Mouse (Mus musculus) CH12.LX (cell line): ENCODE results near the gene Grik2. TPM values are rescaled to one million over a fixed set of nuclear protein-coding genes. Genes with fewer than 3 reads are reported as not detected.

Experiments used
- DNase-seq: peaks from one replicate; pipeline ENCODE4 v3.0.0-alpha.2; 2013; ENCODE audit errors: extremely low read depth
- H3K27ac ChIP-seq: 2 replicates; pipeline ENCODE4 v1.5.1; 2012; ENCODE audit warnings: low read depth, mild to moderate bottlenecking, control low read depth, moderate library complexity; ENCODE audit not compliant: insufficient read depth
- H3K27me3 ChIP-seq: replicated peaks from 2 replicates; pipeline ENCODE3; 2012; ENCODE audit warnings: inconsistent platforms
- H3K36me3 ChIP-seq, 2 experiments: replicated peaks in 1 of 2; 2 replicates each; pipeline versions ENCODE3 to v1.6.1; 2012; ENCODE audit warnings: inconsistent platforms in 1 of 2, low read length in 1 of 2, mild to moderate bottlenecking in 1 of 2, mixed read lengths in 1 of 2, moderate library complexity in 1 of 2; ENCODE audit not compliant: control insufficient read depth in 1 of 2, insufficient read depth in 1 of 2
- H3K4me1 ChIP-seq, 2 experiments: 2 replicates each; pipeline ENCODE4 v1.6.1; 2012; ENCODE audit warnings: inconsistent platforms in 1 of 2, moderate library complexity in 1 of 2; ENCODE audit not compliant: insufficient read depth in 2 of 2, control insufficient read depth in 1 of 2
- H3K4me2 ChIP-seq: 2 replicates; pipeline ENCODE4 v1.6.1; 2012; ENCODE audit warnings: low read depth, mild to moderate bottlenecking, control low read depth; ENCODE audit not compliant: poor library complexity, insufficient read depth, severe bottlenecking
- H3K4me3 ChIP-seq, 3 experiments: fragments of 150-350 bp in 1 of 3; sonication (generic) in 1 of 3; replicated peaks in 1 of 3; 2 replicates each; pipeline versions ENCODE3 to v1.5.1; 2011 to 2012; ENCODE audit warnings: low read depth in 2 of 3, low read length in 2 of 3, mild to moderate bottlenecking in 2 of 3, moderate library complexity in 2 of 3, control low read depth in 1 of 3, improper control_type of control experiment in 1 of 3, inconsistent platforms in 1 of 3, mixed read lengths in 1 of 3; ENCODE audit not compliant: poor library complexity in 1 of 3
- H3K79me2 ChIP-seq: replicated peaks from 2 replicates; pipeline ENCODE4 v1.6.1; 2012; ENCODE audit warnings: mild to moderate bottlenecking, moderate library complexity; ENCODE audit not compliant: control insufficient read depth, poor library complexity, insufficient read depth, severe bottlenecking; ENCODE audit errors: extremely low read depth
- H3K9ac ChIP-seq: 2 replicates; pipeline ENCODE4 v1.6.1; 2012; ENCODE audit warnings: low read depth, mild to moderate bottlenecking, control low read depth, moderate library complexity; ENCODE audit not compliant: insufficient read depth
- H3K9me3 ChIP-seq: replicated peaks from 2 replicates; pipeline ENCODE3; 2012; ENCODE audit warnings: low read length, inconsistent platforms, mixed read lengths
- BHLHE40 ChIP-seq: IDR thresholded peaks from 2 replicates; pipeline ENCODE4 v1.6.1; 2011; ENCODE audit warnings: mild to moderate bottlenecking, low read depth, low read length, improper control_type of control experiment
- EP300 ChIP-seq: IDR thresholded peaks from 2 replicates; pipeline ENCODE4 v1.6.1; 2011; ENCODE audit warnings: low read length, improper control_type of control experiment
- ETS1 ChIP-seq: conservative IDR thresholded peaks from 2 replicates; pipeline ENCODE4 v1.6.1; 2012; ENCODE audit warnings: low read depth, mild to moderate bottlenecking, inconsistent platforms, low read length, improper control_type of control experiment, moderate library complexity
- HCFC1 ChIP-seq: IDR thresholded peaks from 2 replicates; pipeline ENCODE4 v1.6.1; 2012; ENCODE audit warnings: low read depth, mild to moderate bottlenecking, inconsistent platforms, low read length, improper control_type of control experiment
- IRF4 ChIP-seq: IDR thresholded peaks from 2 replicates; pipeline ENCODE4 v1.6.1; 2014; ENCODE audit warnings: low read depth, mild to moderate bottlenecking, inconsistent platforms, low read length, improper control_type of control experiment
- JUN ChIP-seq: IDR thresholded peaks from 2 replicates; pipeline ENCODE4 v1.6.1; 2011; ENCODE audit warnings: low read depth, mild to moderate bottlenecking, low read length, improper control_type of control experiment, moderate library complexity; ENCODE audit not compliant: insufficient read depth
- JUND ChIP-seq: conservative IDR thresholded peaks from 2 replicates; pipeline ENCODE4 v1.6.1; 2011; ENCODE audit warnings: low read depth, low read length, improper control_type of control experiment
- KAT2A ChIP-seq: IDR thresholded peaks from 2 replicates; pipeline ENCODE4 v1.6.1; 2012; ENCODE audit warnings: low read length, improper control_type of control experiment, inconsistent platforms; ENCODE audit not compliant: insufficient replicate concordance
- MAX ChIP-seq: IDR thresholded peaks from 2 replicates; pipeline ENCODE4 v1.6.1; 2011; ENCODE audit warnings: low read length, improper control_type of control experiment
- MAZ ChIP-seq: IDR thresholded peaks from 2 replicates; pipeline ENCODE4 v1.6.1; 2012; ENCODE audit warnings: low read depth, mild to moderate bottlenecking, inconsistent platforms, low read length, improper control_type of control experiment, moderate library complexity
- MYC ChIP-seq: IDR thresholded peaks from 2 replicates; pipeline ENCODE4 v1.6.1; 2011; ENCODE audit warnings: low read depth, mild to moderate bottlenecking, improper control_type of control experiment, low read length
- PAX5 ChIP-seq: IDR thresholded peaks from 2 replicates; pipeline ENCODE4 v1.6.1; 2012; ENCODE audit warnings: low read length, inconsistent platforms, mixed read lengths
- RAD21 ChIP-seq: IDR thresholded peaks from 2 replicates; pipeline ENCODE4 v1.6.1; 2011; ENCODE audit warnings: low read depth, mild to moderate bottlenecking, low read length, improper control_type of control experiment, moderate library complexity
- RCOR1 ChIP-seq: conservative IDR thresholded peaks from 2 replicates; pipeline ENCODE4 v1.6.1; 2012; ENCODE audit warnings: low read depth, mild to moderate bottlenecking, inconsistent platforms, low read length, improper control_type of control experiment
- TBP ChIP-seq: conservative IDR thresholded peaks from 2 replicates; pipeline ENCODE4 v1.6.1; 2011; ENCODE audit warnings: low read depth, low read length, improper control_type of control experiment
- TCF12 ChIP-seq: IDR thresholded peaks from 2 replicates; pipeline ENCODE4 v1.6.1; 2014; ENCODE audit warnings: low read depth, mild to moderate bottlenecking, inconsistent platforms, low read length, improper control_type of control experiment
- UBTF ChIP-seq: IDR thresholded peaks from 2 replicates; pipeline ENCODE4 v1.6.1; 2012; ENCODE audit warnings: low read depth, mild to moderate bottlenecking, inconsistent platforms, low read length, improper control_type of control experiment, moderate library complexity
- USF1 ChIP-seq: IDR thresholded peaks from 2 replicates; pipeline ENCODE4 v1.6.1; 2014; ENCODE audit warnings: low read depth, mild to moderate bottlenecking, inconsistent platforms, low read length, improper control_type of control experiment
- ZC3H11A ChIP-seq: IDR thresholded peaks from 2 replicates; pipeline ENCODE4 v1.6.1; 2012; ENCODE audit warnings: low read depth, mild to moderate bottlenecking, inconsistent platforms, low read length, improper control_type of control experiment
- ZMIZ1 ChIP-seq: IDR thresholded peaks from 2 replicates; pipeline ENCODE4 v1.6.1; 2012; ENCODE audit warnings: low read depth, mild to moderate bottlenecking, inconsistent platforms, low read length, improper control_type of control experiment
- ZNF384 ChIP-seq: IDR thresholded peaks from 2 replicates; pipeline ENCODE4 v1.6.1; 2012; ENCODE audit warnings: low read depth, low read length, improper control_type of control experiment, inconsistent platforms
- dilution Hi-C: fragments of 300-500 bp; cut with MboI; formaldehyde crosslinking; loops from 2 replicates; pipeline ENCODE4 v1.14.3; 2020; ENCODE audit warnings: low sequenced_read_pairs; ENCODE audit not compliant: extremely low pct_unique_long_range_greater_than_20kb, extremely low pct_ligation_motif_present
- in situ Hi-C: fragments of 300-500 bp; cut with MboI; formaldehyde crosslinking; loops from 3 replicates; pipeline ENCODE4 v1.14.3; 2019; ENCODE audit warnings: low sequenced_read_pairs, low pct_ligation_motif_present, low pct_unique_long_range_greater_than_20kb, mixed read lengths
- polyA plus RNA-seq: library from polyadenylated mRNA; unstranded; fragments of >175 nt; gene quantifications from 2 replicates; pipeline ENCODE4 v1.2.1, GENCODE M21; 2012; ENCODE audit warnings: low read depth; ENCODE audit not compliant: insufficient read length
- total RNA-seq, 2 experiments: library from RNA; depleted of rRNA; stranded (reverse); fragments of 300-350 nt in 1 of 2; fragments of >200 nt in 1 of 2; gene quantifications; 2 replicates each; pipeline ENCODE4 v1.2.3; 2012 to 2014

Grik2 gene
- total RNA-seq (2012; rRNA removed), result not detected in 2 replicates
- not detected in 2 replicates for total RNA-seq (2014; rRNA removed)
- not detected in 2 replicates for polyA plus RNA-seq

- TF ChIP-seq USF1 (no peak), KAT2A (no peak), MYC (no peak), MAX (no peak), ZC3H11A (no peak), MAZ (no peak), ZNF384 (no peak), TBP (no peak), TCF12 (no peak), RCOR1 (no peak), PAX5 (no peak), ZMIZ1 (no peak), JUND (no peak), HCFC1 (no peak), BHLHE40 (no peak), JUN (no peak), UBTF (no peak), RAD21 (no peak), IRF4 (no peak), ETS1 (no peak)
- H3K27me3 ChIP-seq, result no peaks in the 10 kb centered on the region
- in situ Hi-C loops, result no loop called here
- no peak within 1 kb of the TSS for H3K27ac ChIP-seq
- H3K9ac ChIP-seq, result no peak within 1 kb of the TSS
- H3K4me3 ChIP-seq, result no peak within 1 kb of the TSS
- no peaks in the 10 kb centered on the region for H3K36me3 ChIP-seq
- H3K9me3 ChIP-seq, result no peaks in the 10 kb centered on the region
- no peaks in the 10 kb centered on the region for H3K4me1 ChIP-seq
- no peaks in the 10 kb centered on the region for H3K79me2 ChIP-seq
- no peak for DNase-seq
- dilution Hi-C loops, result no loop called here
- no peak within 1 kb of the TSS for H3K4me2 ChIP-seq
These were observed at the start of gene Grik2 for GRCm38 (mm10) chr10:49788381-49788906. Grik2 (minus strand) TSS chr10:49788766.

GRCm38 (mm10) chr10:49834392-49834791, 45.8 kb upstream of the Grik2 start:
- no peak overlapping the region for H3K4me2 ChIP-seq
- no peak overlapping the region for H3K9ac ChIP-seq
- no peak for TF ChIP-seq UBTF
- TF ChIP-seq EP300, result 0 out of 2 replicates have a peak, but pooled peaks have one; percentile 20
- TF ChIP-seq JUND, result no peak
- peak; percentile 77 for TF ChIP-seq ZNF384
- no peak for TF ChIP-seq BHLHE40
- dilution Hi-C loops, result no loop called here
- H3K4me3 ChIP-seq, result no peak overlapping the region
- no peaks in the 10 kb centered on the region for H3K27me3 ChIP-seq
- H3K36me3 ChIP-seq, result no peaks in the 10 kb centered on the region
- in situ Hi-C loops, result no loop called here
- no peaks in the 10 kb centered on the region for H3K79me2 ChIP-seq
- DNase-seq, result peak; percentile 46
- no peak overlapping the region for H3K27ac ChIP-seq
- no peaks in the 10 kb centered on the region for H3K9me3 ChIP-seq
- peaks cover 0 to 2% of the 10 kb centered on the region in 2 experiments; a peak in 1 of 4 replicates for H3K4me1 ChIP-seq
